Mouse (Mus musculus) stomach, embryonic 14.5 days (tissue): ENCODE results near the gene Fibp. TPM values are rescaled to one million over a fixed set of nuclear protein-coding genes. Genes with fewer than 3 reads are reported as not detected.

Source experiments
- ATAC-seq: fragments of 200-750 bp; cut with Nextera tagmentation; 2 replicates; pipeline ENCODE4 v1.8.0; 2017; ENCODE audit warnings: low read depth, moderate TSS enrichment; ENCODE audit not compliant: insufficient number of reproducible peaks, insufficient read depth, low FRiP score
- H3K27ac ChIP-seq: fragments of 300-500 bp; sonication (generic); 2 replicates; pipeline ENCODE4 v1.5.1; 2014; ENCODE audit warnings: mild to moderate bottlenecking, low read length, moderate library complexity, mixed read lengths
- H3K27me3 ChIP-seq: fragments of 300-500 bp; sonication (generic); 2 replicates; pipeline ENCODE4 v1.6.1; 2014; ENCODE audit warnings: low read length, control low read depth, mixed read lengths; ENCODE audit not compliant: control insufficient read depth, insufficient read depth
- H3K36me3 ChIP-seq: fragments of 300-500 bp; sonication (generic); 2 replicates; pipeline ENCODE4 v1.6.1; 2014; ENCODE audit warnings: mild to moderate bottlenecking, control low read depth, low read length, moderate library complexity, mixed read lengths; ENCODE audit not compliant: control insufficient read depth, insufficient read depth
- H3K4me1 ChIP-seq: fragments of 300-500 bp; sonication (generic); 2 replicates; pipeline ENCODE4 v1.6.1; 2014; ENCODE audit warnings: low read length, control low read depth, mixed read lengths; ENCODE audit not compliant: control insufficient read depth, insufficient read depth
- H3K4me2 ChIP-seq: fragments of 300-500 bp; sonication (generic); replicated peaks from 2 replicates; pipeline ENCODE4 v1.6.1; 2014; ENCODE audit warnings: low read depth, low read length, control low read depth
- H3K4me3 ChIP-seq: fragments of 300-500 bp; sonication (generic); 2 replicates; pipeline ENCODE4 v1.5.1; 2014; ENCODE audit warnings: low read depth, low read length, control low read depth
- H3K9ac ChIP-seq: fragments of 300-500 bp; sonication (generic); replicated peaks from 2 replicates; pipeline ENCODE4 v1.6.1; 2014; ENCODE audit warnings: low read depth, mild to moderate bottlenecking, control low read depth, low read length, moderate library complexity, mixed read lengths
- H3K9me3 ChIP-seq: fragments of 300-500 bp; sonication (generic); 2 replicates; pipeline ENCODE4 v1.6.1; 2016; ENCODE audit warnings: low read depth, low read length, control low read depth; ENCODE audit not compliant: control insufficient read depth
- WGBS: fragments of 180-500 bp; shearing (Covaris S2); extraction: QIAGEN DNeasy Blood & Tissue Kit; methylation state at CpG from one replicate; pipeline ENCODE4 v1.1.7; 2014; 5-methylcytosine and 5-hydroxymethylcytosine counted together
- polyA plus RNA-seq: library from polyadenylated mRNA; unstranded; fragments of >200 nt; fragmentation: Nextera tagmentation; extraction: Ambion mirVana; gene quantifications from 2 replicates; pipeline ENCODE4 v1.2.1, GENCODE M21; 2014

The Fibp gene
- polyA plus RNA-seq, 1 experiment from 2014 or later, result 130 TPM

- ATAC-seq, result no peak
- Histone ChIP-seq H3K4me1 (peaks cover 21% of the 10 kb centered on the region), H3K9me3 (no peaks in the 10 kb centered on the region), H3K4me3 (peak overlapping the region; percentile 69; the same call in 1 of the 2 replicates), H3K9ac (peak overlapping the region; percentile 92; the same call in 1 of the 2 replicates), H3K27me3 (no peaks in the 10 kb centered on the region), H3K27ac (no peak overlapping the region), H3K4me2 (no peak overlapping the region), H3K36me3 (peaks cover 20% of the 10 kb centered on the region)
- WGBS, result 91% methylated on average over 13 of the region's 13 CpGs
These were observed 33.6 kb upstream of the Fibp start for GRCm38 (mm10) chr19:5426640-5427290.

GRCm38 (mm10) chr19:5428083-5428482, 32.3 kb upstream of the Fibp start:
- H3K9ac ChIP-seq, result no peak overlapping the region
- ATAC-seq, result no peak
- WGBS, result 79% methylated on average over 2 of the region's 2 CpGs
- peaks cover 14% of the 10 kb centered on the region for H3K36me3 ChIP-seq
- no peak overlapping the region for H3K4me3 ChIP-seq
- H3K9me3 ChIP-seq, result no peaks in the 10 kb centered on the region
- no peaks in the 10 kb centered on the region for H3K27me3 ChIP-seq
- no peak overlapping the region for H3K4me2 ChIP-seq
- H3K4me1 ChIP-seq, result peaks cover 19% of the 10 kb centered on the region
- H3K27ac ChIP-seq, result peak overlapping the region; percentile 33; the same call in 1 of the 2 replicates

- peaks cover 22% of the 10 kb centered on the region for H3K4me1 ChIP-seq
- peaks cover 14% of the 10 kb centered on the region for H3K36me3 ChIP-seq
- H3K4me2 ChIP-seq, result no peak overlapping the region
- no peaks in the 10 kb centered on the region for H3K9me3 ChIP-seq
- no peak overlapping the region for H3K9ac ChIP-seq
- no peak for ATAC-seq
- 76% methylated on average over 4 of the region's 4 CpGs for WGBS
- H3K27ac ChIP-seq, result no peak overlapping the region
- H3K27me3 ChIP-seq, result no peaks in the 10 kb centered on the region
- no peak overlapping the region for H3K4me3 ChIP-seq
These were observed 31.2 kb upstream of the Fibp start for GRCm38 (mm10) chr19:5429219-5429618.

GRCm38 (mm10) chr19:5429806-5430205, 30.6 kb upstream of the Fibp start:
- H3K27ac ChIP-seq, result no peak overlapping the region
- WGBS, result 75% methylated on average over 8 of the region's 8 CpGs

GRCm38 (mm10) chr19:5430408-5430807, 30.0 kb upstream of the Fibp start:
- H3K4me1 ChIP-seq, result peaks cover 25% of the 10 kb centered on the region
- WGBS, result 81% methylated on average over 1 of the region's 1 CpGs
- no peaks in the 10 kb centered on the region for H3K9me3 ChIP-seq
- H3K4me2 ChIP-seq, result no peak overlapping the region
- H3K36me3 ChIP-seq, result peaks cover 14% of the 10 kb centered on the region
- no peak overlapping the region for H3K4me3 ChIP-seq
- no peak overlapping the region for H3K27ac ChIP-seq
- H3K27me3 ChIP-seq, result no peaks in the 10 kb centered on the region
- no peak for ATAC-seq
- no peak overlapping the region for H3K9ac ChIP-seq

More at GRCm38 (mm10) chr19:5429806-5430205, 30.6 kb upstream of the Fibp start:
- peaks cover 25% of the 10 kb centered on the region for H3K4me1 ChIP-seq
- H3K4me2 ChIP-seq, result no peak overlapping the region
- no peaks in the 10 kb centered on the region for H3K9me3 ChIP-seq
- ATAC-seq, result no peak
- no peak overlapping the region for H3K9ac ChIP-seq
- H3K27me3 ChIP-seq, result no peaks in the 10 kb centered on the region
- peaks cover 14% of the 10 kb centered on the region for H3K36me3 ChIP-seq
- H3K4me3 ChIP-seq, result no peak overlapping the region

- ATAC-seq, result no peak
- H3K27me3 ChIP-seq, result no peaks in the 10 kb centered on the region
- H3K4me2 ChIP-seq, result no peak overlapping the region
- no peak overlapping the region for H3K27ac ChIP-seq
- H3K4me3 ChIP-seq, result no peak overlapping the region
- peaks cover 13% of the 10 kb centered on the region for H3K4me1 ChIP-seq
- WGBS, result 72% methylated on average over 4 of the region's 4 CpGs
- no peak overlapping the region for H3K9ac ChIP-seq
- peaks cover 3% of the 10 kb centered on the region for H3K36me3 ChIP-seq
- H3K9me3 ChIP-seq, result no peaks in the 10 kb centered on the region
These were observed 28.4 kb upstream of the Fibp start for GRCm38 (mm10) chr19:5431911-5432464.

GRCm38 (mm10) chr19:5432992-5433852, 27.2 kb upstream of the Fibp start:
- Histone ChIP-seq H3K4me2 (peak overlapping the region; percentile 70), H3K4me1 (peaks cover 13% of the 10 kb centered on the region), H3K27me3 (no peaks in the 10 kb centered on the region), H3K27ac (peak overlapping the region; percentile 56), H3K9me3 (no peaks in the 10 kb centered on the region), H3K4me3 (peak overlapping the region; percentile 25), H3K9ac (no peak overlapping the region), H3K36me3 (no peaks in the 10 kb centered on the region)
- 5% methylated on average over 16 of the region's 16 CpGs for WGBS
- peak; percentile 72; the same call in 1 of the 2 replicates for ATAC-seq

GRCm38 (mm10) chr19:5433951-5434350, 26.5 kb upstream of the Fibp start:
- no peak overlapping the region for H3K4me3 ChIP-seq
- WGBS, result 57% methylated on average over 7 of the region's 7 CpGs
- no peak overlapping the region for H3K9ac ChIP-seq

More at GRCm38 (mm10) chr19:5433951-5434350, 26.5 kb upstream of the Fibp start:
- ATAC-seq, result no peak
- H3K27ac ChIP-seq, result peak overlapping the region; percentile 56; the same call in 1 of the 2 replicates
- H3K4me2 ChIP-seq, result peak overlapping the region; percentile 70
- peaks cover 13% of the 10 kb centered on the region for H3K4me1 ChIP-seq
- H3K9me3 ChIP-seq, result no peaks in the 10 kb centered on the region
- no peaks in the 10 kb centered on the region for H3K27me3 ChIP-seq
- H3K36me3 ChIP-seq, result no peaks in the 10 kb centered on the region
